Mouse (Mus musculus) erythroblast, embryonic 14.5 days (primary cell): Measurements from ENCODE around the gene Adamts10. TPM values are rescaled to one million over a fixed set of nuclear protein-coding genes. Genes with fewer than 3 reads are reported as not detected.
A peak's percentile ranks its signal among the peaks of the same experiment; 100 is the strongest.

Source experiments
- H3K27me3 ChIP-seq: 2 replicates; pipeline ENCODE4 v1.6.1; 2012; ENCODE audit warnings: inconsistent platforms; ENCODE audit not compliant: control insufficient read depth
- H3K36me3 ChIP-seq: 2 replicates; pipeline ENCODE4 v1.6.1; 2012; ENCODE audit warnings: mild to moderate bottlenecking, inconsistent platforms; ENCODE audit not compliant: control insufficient read depth
- H3K4me1 ChIP-seq: 2 replicates; pipeline ENCODE4 v1.6.1; 2012; ENCODE audit warnings: inconsistent platforms; ENCODE audit not compliant: control insufficient read depth
- H3K4me3 ChIP-seq: replicated peaks from 2 replicates; pipeline ENCODE3; 2012; ENCODE audit warnings: moderate library complexity, mild to moderate bottlenecking, inconsistent platforms
- H3K9me3 ChIP-seq: 2 replicates; pipeline ENCODE4 v1.6.1; 2012; ENCODE audit warnings: low read length, inconsistent platforms, mixed read lengths; ENCODE audit not compliant: control insufficient read depth
- GATA1 ChIP-seq: IDR thresholded peaks from 2 replicates; pipeline ENCODE4 v1.6.1; 2012; ENCODE audit warnings: low read length, inconsistent platforms, mixed read lengths
- TAL1 ChIP-seq: IDR thresholded peaks from 3 replicates; pipeline ENCODE4 v1.6.1; 2012; ENCODE audit warnings: low read length, inconsistent platforms, mixed read lengths
- polyA plus RNA-seq: library from polyadenylated mRNA; stranded (reverse); fragments of >175 nt; gene quantifications from 2 replicates; pipeline ENCODE4 v1.2.3, GENCODE M21; 2012

Adamts10 gene
- polyA plus RNA-seq: 0.04 and 0.12 TPM in 2 replicates

- Histone ChIP-seq H3K4me1 (peaks cover 9% of the 10 kb centered on the region), H3K36me3 (peaks cover 3% of the 10 kb centered on the region; the same call in 1 of the 2 replicates), H3K4me3 (peak within 1 kb of the TSS; percentile 60), H3K27me3 (peaks cover 21% of the 10 kb centered on the region), H3K9me3 (no peaks in the 10 kb centered on the region)
- TF ChIP-seq GATA1: no peak
- no peak for TF ChIP-seq TAL1
Measured at GRCm38 (mm10) chr17:33523918-33524755, at the start of gene Adamts10. TSS of gene Adamts10 (plus strand) at chr17:33524204.

- Histone ChIP-seq H3K4me1 (no peaks in the 10 kb centered on the region), H3K27me3 (no peaks in the 10 kb centered on the region), H3K9me3 (no peaks in the 10 kb centered on the region), H3K36me3 (no peaks in the 10 kb centered on the region), H3K4me3 (no peak overlapping the region)
- TF ChIP-seq TAL1: no peak
- no peak for TF ChIP-seq GATA1
Measured at GRCm38 (mm10) chr17:33484020-33484419, 40.0 kb upstream of the Adamts10 start.

- Histone ChIP-seq H3K27me3 (no peaks in the 10 kb centered on the region), H3K4me3 (no peak overlapping the region), H3K36me3 (no peaks in the 10 kb centered on the region), H3K9me3 (no peaks in the 10 kb centered on the region), H3K4me1 (no peaks in the 10 kb centered on the region)
- TF ChIP-seq TAL1 (no peak), GATA1 (no peak)
Measured at GRCm38 (mm10) chr17:33487211-33487610, 36.8 kb upstream of the Adamts10 start.

GRCm38 (mm10) chr17:33487652-33488051 is 36.4 kb upstream of the Adamts10 start:
- TF ChIP-seq GATA1: no peak
- Histone ChIP-seq H3K4me1 (no peaks in the 10 kb centered on the region), H3K9me3 (no peaks in the 10 kb centered on the region), H3K36me3 (no peaks in the 10 kb centered on the region), H3K4me3 (no peak overlapping the region), H3K27me3 (no peaks in the 10 kb centered on the region)

- no peaks in the 10 kb centered on the region; the same call in 1 of the 2 replicates for H3K4me1 ChIP-seq
- no peaks in the 10 kb centered on the region for H3K36me3 ChIP-seq
- H3K9me3 ChIP-seq: no peaks in the 10 kb centered on the region
- H3K27me3 ChIP-seq: no peaks in the 10 kb centered on the region
- no peak for TF ChIP-seq GATA1
- TF ChIP-seq TAL1: no peak
- no peak overlapping the region for H3K4me3 ChIP-seq
Measured at GRCm38 (mm10) chr17:33491371-33491770, 32.6 kb upstream of the Adamts10 start.

GRCm38 (mm10) chr17:33493065-33493464 is 30.9 kb upstream of the Adamts10 start:
- no peak overlapping the region for H3K4me3 ChIP-seq
- no peaks in the 10 kb centered on the region for H3K27me3 ChIP-seq
- H3K36me3 ChIP-seq: no peaks in the 10 kb centered on the region
- no peak for TF ChIP-seq TAL1
- no peak for TF ChIP-seq GATA1
- no peaks in the 10 kb centered on the region for H3K9me3 ChIP-seq
- H3K4me1 ChIP-seq: peaks cover 10% of the 10 kb centered on the region

- Histone ChIP-seq H3K36me3 (no peaks in the 10 kb centered on the region), H3K9me3 (no peaks in the 10 kb centered on the region), H3K4me3 (no peak overlapping the region), H3K4me1 (peaks cover 21% of the 10 kb centered on the region), H3K27me3 (no peaks in the 10 kb centered on the region)
- TF ChIP-seq GATA1 (no peak), TAL1 (no peak)
Measured at GRCm38 (mm10) chr17:33494586-33494985, 29.4 kb upstream of the Adamts10 start.

GRCm38 (mm10) chr17:33498918-33499317 is 25.1 kb upstream of the Adamts10 start:
- no peaks in the 10 kb centered on the region for H3K27me3 ChIP-seq
- H3K9me3 ChIP-seq: no peaks in the 10 kb centered on the region
- peaks cover 39% of the 10 kb centered on the region for H3K4me1 ChIP-seq
- H3K36me3 ChIP-seq: no peaks in the 10 kb centered on the region
- TF ChIP-seq GATA1 (0 out of 2 replicates have a peak, but pooled peaks have one; percentile 10), TAL1 (peak; percentile 34; the same call in 1 of the 3 replicates)
- no peak overlapping the region for H3K4me3 ChIP-seq

GRCm38 (mm10) chr17:33508386-33508785 is 15.6 kb upstream of the Adamts10 start:
- Histone ChIP-seq H3K36me3 (no peaks in the 10 kb centered on the region), H3K9me3 (no peaks in the 10 kb centered on the region), H3K4me3 (no peak overlapping the region), H3K27me3 (no peaks in the 10 kb centered on the region), H3K4me1 (no peaks in the 10 kb centered on the region)
- no peak for TF ChIP-seq TAL1
- no peak for TF ChIP-seq GATA1

GRCm38 (mm10) chr17:33510172-33510571 is 13.8 kb upstream of the Adamts10 start:
- H3K27me3 ChIP-seq: no peaks in the 10 kb centered on the region
- no peak overlapping the region for H3K4me3 ChIP-seq
- H3K36me3 ChIP-seq: no peaks in the 10 kb centered on the region
- no peaks in the 10 kb centered on the region for H3K9me3 ChIP-seq
- no peaks in the 10 kb centered on the region for H3K4me1 ChIP-seq
- TF ChIP-seq TAL1 (no peak), GATA1 (no peak)
